Mouse (Mus musculus): ENCODE measurements at regions not wholly inside any gene's neighbourhood (a gene's known extent, or its start where the extent isn't known, plus 50 kb on each side); places are given as distances from the start of the nearest gene placed in this dataset.

DNA sequence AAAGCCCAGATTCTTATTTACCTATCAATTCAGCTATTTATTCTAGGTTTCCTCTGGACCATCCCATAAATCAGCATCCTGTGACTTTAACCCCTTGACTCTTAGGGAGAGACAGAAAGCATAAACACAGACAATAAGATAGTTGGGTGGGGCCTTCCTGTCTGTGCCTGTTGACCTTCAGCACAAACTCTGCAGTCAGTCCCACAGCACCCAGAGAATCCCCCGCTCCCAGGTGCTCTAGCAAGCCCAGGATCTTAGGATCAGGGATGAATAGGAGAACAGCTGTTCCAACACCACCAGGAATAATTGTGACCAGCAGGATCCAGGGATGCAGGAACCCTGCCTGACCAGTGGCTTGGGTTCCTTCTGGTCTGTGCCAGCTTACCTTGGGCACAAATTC, 107.8 kb downstream of the Basp1 start:
- DNase-seq = no peak

DNA sequence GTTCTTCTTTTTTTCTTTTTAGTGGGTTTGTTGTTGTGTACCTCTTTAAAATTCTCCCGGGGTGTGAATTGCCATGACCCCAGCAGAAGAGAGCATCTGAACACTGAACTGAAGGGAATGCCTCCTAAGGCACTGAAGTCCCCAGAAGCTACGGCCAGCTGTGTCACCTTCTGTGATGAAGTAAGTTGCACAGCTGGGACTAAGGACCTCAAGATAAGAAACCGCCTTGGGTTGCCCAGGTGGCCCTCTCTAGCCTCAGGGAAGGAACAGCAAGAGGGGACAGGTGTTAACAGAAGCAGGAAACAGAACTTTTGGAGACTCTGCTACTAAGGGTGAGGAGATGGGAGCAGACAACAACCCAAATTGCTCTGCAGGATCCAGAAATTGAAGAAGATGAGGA, 110.2 kb downstream of the Basp1 start:
- DNase-seq = no peak

DNA sequence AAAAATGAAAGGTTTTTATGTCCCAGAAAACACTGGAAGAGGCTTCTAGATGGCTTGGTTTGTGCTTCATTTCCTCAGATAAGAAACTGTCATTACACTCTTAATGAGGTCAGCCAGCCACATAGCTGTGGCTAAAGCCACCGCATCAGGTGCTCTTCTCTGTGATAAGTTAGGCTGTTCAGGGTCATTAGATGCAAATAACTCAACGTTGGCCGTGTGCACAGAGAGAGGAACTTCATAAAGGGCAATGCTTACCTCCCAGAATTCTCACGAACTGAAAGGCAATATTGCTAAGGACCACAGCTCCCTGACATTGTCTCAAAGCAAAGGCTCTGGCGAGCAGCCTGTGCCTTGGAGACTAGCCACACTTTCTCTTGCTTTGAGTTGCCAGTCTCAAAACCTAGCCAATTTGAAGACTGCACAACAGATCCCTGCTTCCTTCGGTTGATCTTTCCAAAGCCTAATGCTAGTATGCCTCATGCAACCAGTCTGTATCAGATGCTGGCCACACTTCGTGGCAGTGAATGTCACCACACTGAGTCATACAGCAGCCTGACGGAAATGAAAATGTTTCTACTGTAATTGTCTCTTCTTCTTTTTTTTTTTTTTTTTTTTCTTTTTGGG, 110.8 kb downstream of the Basp1 start:
- DNase-seq = peak in 1 of 2 experiments; percentile 26

DNA sequence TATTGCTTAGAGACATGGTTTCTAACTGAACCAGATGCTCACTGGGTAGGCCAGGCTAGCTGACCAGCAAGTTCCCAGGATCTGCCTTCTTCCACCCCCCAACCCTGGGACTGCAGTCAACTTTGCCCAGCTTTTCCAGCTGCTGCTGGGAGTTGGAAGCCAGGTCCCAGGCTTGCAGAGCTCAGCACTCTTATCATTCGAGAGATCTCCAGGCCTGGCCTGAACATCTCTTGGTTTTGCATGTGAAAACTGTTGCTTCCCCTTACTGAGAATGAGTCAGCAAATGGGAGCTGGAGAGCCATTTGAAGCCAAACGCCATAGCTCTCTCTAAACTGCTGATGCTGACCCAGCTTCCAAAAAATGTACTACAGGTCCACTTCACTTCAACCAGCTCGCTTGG, 111.8 kb downstream of the Basp1 start:
- DNase-seq = no peak

DNA sequence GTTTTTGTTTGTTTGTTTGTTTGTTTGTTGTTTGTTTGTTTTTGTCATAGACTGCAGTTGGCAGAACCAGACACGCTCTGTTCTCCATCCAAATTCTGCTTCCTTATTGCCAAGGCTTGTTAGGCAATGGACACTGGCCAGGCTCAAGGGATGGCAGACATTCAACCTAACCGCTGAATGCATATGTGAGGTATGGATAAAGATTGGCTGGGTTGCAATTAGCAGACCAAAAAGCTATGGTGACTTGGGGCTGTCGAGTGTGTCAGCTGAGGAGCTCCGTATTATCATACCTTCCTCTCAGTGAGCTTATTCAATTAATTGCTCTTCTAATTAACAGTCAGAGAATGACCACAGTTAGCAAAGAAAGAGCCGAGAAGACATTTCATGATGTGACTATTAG, 116.3 kb downstream of the Basp1 start:
- no peak for DNase-seq

DNA sequence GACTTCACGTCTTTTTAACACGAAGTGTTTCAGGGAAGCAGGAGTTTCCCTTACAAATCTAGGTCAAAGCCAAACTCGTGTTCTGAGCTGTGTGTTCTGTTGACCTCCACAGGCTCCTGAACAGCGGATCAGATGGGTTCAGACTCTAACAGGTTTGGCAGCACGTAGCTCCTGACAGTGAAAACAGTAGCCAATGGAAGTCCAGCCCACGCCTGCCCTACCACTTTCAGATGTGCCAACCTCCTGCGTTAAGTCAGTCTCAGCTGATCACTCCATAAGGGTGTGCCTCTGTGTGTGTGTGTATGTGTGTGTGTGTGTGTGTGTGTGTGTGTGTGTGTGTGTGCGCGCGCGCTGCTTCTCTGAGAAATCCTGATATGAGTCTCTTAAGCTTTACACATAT, 116.8 kb downstream of the Basp1 start:
- DNase-seq = no peak

DNA sequence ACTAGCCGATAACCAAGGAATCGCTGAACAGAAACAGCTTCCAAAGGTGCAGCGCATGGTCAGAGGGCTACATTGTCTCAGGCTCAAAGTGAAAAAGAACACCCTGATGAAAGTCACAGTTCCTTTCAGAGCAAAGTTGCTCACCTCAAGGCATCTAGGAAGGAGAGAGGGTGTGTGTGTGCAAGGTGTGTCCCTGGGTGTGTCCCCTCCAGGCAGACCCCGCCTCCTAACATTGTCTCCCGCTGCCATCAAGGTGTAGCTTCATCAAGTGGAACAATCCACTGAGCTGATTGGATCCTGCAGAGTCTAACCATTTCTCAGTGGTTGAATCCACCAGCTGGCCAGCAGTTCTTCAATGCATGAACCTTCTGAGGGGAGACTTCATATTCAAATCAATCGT, 117.8 kb downstream of the Basp1 start:
- no peak for DNase-seq

DNA sequence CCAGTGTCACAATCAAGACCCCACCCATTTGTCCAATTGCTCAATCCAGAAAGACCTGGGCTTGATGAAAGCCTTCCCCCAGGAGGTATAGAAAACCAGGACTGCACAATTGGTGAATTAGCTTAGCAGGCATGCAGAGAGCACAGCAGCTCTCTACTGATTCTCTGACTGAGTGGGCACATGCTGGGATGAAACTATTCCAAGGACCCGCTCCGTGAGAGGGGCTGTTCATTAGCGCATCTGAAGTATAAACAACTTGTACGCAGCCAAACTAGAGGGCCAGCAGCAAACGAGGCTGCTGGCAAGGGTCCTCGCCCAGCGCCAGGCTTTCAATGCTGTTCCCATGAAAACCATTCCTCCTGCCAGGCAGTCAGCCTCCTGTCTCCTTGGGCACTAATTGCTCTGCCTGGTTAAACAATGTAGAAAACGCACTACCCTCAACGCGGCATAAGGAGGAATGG, 122.3 kb downstream of the Basp1 start:
- DNase-seq = no peak

DNA sequence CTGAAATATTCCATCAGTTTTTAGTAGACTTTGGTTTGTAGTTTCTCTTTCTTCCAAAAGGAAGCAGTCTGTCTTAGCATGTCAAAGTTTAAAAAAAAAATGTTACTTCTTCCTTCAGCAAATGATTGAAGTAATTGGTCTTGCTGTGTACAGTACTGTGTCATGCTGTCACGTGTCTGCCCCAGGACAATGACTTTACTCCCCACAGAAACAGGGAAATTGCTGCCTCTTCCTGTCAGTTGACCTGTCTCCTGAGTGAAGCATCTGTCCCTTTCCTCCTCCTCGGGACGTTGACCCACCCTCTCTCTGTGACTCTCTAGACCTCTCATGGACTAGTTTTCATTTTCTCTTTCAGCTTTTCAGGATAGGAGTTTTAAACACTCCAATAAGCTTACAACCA, 125.7 kb downstream of the Basp1 start:
- DNase-seq = no peak

DNA sequence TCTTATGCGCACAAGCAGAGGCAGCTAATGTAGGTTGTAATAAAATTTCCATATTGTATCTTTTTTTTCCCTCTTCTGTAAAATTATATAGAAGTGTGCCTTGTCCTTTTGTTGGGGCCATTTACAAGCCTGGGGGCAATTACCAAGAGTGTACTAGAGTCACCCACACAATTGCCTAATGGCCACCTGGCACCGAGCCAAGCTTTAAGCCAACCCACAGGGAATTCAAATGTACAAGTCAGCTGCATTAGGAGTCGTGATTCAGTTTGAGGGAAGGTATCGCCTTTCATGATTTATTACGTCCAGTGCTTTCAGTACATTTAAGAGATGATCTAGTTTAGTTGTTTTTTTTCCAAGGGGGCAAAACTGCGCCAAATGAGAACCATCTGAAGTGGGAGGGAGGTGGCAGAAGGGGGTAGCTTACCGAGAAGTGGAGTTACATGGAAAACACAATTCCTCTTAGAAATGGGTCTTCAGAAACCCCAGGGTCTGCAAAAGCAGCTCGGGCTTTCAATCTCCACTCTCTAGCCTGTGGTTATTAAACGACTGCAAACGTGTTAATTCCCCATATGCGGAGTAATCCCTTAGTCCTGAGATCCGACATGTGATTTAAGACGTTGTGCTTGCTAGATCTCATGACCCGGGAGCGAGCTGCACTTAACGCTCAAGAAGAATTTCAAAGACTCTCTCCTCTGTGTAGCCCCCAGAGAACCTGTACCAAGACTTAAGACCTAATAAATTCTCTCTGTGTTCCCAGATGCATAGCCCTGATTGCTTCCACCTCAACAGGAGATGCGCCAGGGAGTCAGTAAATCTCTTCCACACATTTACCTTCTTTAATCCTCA, 129.0 kb downstream of the Basp1 start:
- no peak for DNase-seq

DNA sequence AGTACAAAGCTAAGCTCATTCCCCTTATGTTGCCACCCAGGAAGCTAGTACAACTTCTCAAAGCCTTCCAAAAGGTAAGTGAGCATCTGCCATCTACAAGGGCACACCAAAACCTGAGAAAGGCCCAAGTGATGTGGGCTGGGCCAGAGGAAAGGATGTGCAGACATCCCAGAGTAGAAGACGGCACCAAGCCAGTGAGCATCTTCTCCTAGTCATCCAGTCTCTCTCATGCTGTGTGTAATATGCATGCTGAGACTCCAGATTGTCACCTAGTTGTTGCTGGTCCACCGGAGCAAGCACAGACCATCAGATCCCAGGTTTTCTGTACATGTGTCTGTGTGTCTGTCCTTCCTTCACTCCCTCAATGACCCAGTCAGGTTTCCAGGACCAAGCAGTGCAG, 129.9 kb downstream of the Basp1 start:
- no peak for DNase-seq

DNA sequence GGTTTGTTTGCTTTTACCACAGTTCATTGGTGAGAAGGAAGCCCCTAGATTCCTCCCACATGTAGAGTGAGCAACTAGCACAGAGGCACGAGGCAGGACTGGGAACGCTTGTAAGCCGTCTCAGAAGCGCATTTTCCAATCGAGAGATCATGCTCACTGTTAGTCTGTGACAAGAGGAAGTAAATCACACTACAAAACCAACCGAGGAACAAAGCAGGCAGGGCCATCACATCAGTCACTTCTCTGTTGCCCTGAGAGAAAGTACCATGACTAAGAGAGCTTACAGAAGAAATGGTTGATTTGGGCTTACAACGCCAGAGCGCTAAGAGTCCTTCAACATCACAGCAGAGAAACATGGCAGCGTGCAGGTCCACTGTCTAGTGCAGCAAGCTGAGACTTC, 131.2 kb downstream of the Basp1 start:
- no peak for DNase-seq

DNA sequence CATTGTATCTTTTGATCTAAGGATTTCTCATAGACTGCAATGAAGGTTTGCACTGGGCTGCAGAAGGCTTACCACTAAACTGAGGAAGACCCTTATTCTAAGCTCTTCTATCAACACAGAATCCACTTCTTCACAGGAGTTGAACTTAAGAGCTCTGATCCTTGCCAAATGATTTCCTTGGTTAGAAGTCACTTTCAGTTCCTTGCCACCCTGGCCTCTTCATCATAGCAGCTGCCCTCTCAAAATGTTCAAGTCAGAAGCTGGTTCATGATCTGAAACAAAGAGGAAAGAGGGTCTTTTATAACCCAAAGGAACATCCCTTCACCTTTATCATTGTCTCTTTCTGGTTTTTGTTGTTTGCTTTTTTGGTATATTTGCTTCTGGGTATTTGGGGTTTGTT, 131.6 kb downstream of the Basp1 start:
- no peak for DNase-seq

DNA sequence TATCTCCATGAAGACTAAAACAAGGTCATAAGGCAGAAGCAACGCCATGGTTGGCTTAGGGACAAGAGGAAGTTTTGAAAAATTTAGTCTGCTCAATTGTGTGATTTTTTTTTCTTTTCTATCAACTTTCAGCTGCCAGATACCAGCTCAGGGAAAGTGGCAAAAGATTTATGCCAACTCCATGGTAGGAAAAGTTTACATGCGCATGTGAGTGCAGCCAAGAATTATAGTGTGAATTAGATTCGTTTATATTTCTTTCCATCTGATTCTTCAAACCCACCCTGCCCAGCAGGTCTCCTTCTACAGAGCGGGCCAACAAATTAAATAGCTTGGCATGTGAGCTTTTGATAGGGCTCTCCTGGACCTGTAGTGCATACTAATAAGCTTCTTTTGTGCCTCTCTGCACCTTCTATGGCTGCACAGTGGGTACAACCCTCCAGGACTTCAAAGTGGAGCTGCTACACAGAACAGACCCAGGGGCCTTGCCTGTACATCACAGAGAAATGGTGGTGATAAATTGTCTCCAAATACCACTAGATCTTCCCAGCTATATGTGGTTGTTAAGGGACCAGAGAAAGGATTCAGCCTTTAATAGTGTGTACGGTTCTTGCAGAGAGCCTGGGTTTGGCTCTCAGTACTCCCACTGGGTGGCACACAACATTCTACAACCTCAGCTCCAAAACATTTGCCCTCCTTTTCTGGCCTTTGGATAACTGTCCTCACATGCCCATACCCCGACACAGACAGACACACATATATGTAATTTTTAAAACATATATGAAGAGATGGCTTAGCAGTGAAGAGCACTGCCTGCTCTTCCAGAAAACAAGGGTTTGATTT, 135.0 kb downstream of the Basp1 start:
- DNase-seq = no peak

DNA sequence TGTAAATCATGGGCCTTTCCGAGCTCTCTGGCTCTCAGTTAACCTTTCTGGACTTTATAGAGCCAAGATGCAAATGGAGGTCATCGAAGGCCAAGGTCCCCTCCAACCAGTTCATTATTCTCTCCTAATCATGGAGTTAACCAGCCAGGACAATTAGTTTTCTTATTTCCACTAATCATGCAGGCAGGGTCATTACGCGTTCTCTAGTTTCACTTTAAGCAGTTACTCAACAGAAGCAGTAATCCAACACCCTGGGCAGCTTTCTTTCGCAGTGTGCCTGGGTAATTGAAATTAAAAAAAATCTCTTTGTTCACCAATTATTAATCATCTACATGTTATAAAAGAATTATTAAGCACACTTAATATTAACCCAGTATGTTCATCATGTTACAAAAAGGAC, 137.3 kb downstream of the Basp1 start:
- no peak for DNase-seq

DNA sequence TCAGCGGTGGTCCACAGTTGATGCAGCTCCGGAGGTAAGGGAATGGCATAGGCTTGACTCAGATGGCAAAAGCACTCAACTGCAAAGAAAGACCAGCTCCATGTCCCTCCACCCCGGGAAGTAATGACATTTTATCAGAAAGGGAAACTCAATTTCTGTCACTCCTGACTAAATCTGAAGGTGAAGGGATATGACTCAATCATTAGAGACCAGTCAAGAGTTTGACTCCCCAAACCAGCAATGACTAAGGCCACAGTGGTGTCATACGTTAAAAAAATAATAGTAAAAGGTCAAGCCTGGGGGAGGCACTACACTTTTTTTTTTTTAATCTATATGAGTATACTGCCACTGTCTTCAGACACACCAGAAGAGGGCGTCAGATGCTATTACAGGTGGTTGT, 141.7 kb downstream of the Basp1 start:
- no peak for DNase-seq

DNA sequence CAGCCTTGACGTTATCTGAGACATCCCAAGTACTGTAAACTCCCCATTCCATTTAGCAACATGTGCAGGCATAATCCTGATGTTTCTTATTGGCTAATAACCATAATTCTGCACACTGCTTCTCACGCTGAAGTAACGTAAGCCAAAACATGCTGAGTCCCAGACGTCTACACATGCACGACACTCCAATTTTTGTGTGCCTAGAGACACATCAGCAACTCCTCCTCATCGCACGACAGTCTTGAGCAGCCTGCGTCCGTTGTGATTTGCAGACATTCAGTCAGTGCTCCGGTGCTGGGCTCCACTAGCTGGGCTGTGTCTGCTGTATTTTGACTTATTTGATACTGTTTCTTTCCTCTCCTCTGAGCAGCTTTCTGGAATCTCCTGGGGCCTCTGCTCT, 143.2 kb downstream of the Basp1 start:
- no peak for DNase-seq

DNA sequence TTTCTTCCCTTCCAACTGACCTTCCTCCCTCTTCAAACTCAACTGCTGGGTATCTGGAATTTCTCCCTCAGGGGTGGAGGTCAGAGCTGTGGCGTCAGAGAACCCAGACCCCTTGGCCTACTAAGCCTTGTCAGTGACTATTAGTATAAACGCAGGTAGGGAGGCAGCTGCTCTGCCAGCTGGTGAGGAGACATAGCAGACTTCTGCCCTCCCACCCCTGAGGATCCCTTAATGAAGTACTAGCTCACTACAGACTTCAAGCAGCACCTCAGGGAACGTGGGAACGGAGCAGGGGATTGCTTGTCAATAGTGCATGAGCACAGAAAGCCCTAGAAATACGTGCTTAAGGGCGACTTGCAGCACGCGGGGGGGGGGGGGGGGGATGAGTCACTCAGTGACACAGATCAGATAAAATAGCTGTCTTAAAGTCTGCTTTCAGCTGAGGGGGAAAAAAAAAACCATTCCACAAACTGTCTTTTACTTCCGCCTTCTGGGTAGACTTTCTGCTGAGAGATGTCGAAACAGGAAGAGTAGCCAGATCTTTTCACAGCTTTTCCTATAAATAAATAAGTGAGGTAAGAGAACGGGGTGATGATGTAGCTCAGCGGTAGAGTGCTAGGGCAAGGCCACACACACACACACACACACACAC, 144.1 kb downstream of the Basp1 start:
- DNase-seq = peak in 1 of 2 experiments; percentile 19

DNA sequence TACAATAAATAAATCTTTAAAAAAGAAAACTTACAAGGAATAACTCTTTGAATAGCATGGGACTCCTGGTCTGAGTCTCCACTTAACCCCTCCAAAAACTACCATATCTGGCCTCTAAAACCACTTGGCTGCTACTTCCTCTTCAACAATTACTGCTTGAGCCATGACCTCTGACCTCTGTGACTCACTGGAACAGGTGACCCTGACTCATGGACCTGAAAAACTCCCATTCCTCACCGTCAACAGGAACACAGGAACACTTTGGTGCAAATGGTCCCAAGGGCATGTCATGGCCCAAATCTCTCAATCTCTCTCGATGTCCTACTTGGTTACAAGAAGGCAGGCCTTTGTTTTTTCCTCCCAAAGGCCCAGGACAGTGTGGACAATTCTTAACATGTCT, 145.1 kb downstream of the Basp1 start:
- DNase-seq = peak in 1 of 2 experiments; percentile 15

DNA sequence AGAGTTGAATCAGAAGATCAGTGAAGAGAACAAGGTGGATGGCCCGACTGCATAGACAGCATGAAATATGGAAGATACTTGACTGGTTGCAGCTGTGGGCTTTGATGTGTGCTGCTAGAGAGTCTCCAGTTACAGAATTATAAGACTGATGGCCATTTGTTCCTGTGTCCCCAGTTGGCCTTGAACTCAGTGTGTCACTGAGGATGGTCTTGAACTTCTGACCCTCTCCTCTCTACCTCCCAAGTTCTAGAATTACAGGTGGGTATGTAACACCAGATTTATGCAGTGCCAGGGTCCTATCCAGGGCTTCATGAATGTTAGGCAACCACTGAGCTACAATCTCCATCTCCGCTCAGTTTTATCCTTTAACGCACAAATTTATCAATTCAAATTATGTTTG, 146.1 kb downstream of the Basp1 start:
- DNase-seq = no peak

DNA sequence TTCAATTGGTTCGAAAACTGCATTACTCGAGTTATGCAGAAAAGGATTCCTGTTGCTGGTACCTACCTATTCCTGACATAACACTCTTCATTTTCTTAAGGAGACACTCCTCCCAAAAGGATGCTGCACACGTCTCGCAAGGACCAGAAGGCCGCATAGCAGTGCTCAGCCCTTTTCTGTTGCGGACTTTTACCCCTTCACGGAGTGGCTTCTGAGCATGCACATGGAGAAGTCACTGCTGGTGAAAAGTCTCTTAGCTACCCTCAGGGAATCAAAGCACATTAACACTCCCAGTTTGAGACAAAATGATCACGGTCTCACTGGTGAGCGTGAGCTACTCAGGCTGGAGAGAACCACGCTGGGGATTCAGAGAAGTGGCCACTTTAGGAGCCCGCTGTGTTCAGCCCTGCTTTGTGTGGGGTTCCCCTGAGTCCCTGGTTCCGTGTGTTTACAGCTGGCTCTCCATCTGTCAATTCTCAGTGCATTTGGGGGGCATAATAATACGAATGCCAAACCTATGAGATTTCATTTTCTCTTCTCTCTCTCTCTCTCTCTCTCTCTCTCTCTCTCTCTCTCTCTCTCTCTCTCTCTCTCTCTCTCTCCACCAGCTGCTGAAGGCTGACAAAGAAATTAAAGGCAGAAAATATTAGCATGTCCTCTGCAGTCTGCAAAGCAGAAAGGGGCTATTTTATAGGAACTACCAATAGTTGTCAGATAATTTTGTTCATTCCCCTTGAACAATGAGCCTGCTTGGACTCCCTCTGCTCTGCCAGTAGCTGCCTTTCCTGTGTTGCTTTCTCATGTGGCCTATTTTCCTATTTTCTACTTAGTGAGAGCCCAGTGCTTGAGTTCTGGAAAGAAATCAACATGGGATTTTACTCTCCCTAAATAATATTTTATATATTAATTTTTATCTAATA, 160.7 kb downstream of the Basp1 start:
- no peak for DNase-seq
